Mouse (Mus musculus): ENCODE measurements around the gene 4930512M02Rik.
"Not testable (repeated sequence)": the region's sequence is repeated elsewhere in the genome, so short reads cannot be mapped to it uniquely, and the experiment has no call there.

Gene 4930512M02Rik

DNA sequence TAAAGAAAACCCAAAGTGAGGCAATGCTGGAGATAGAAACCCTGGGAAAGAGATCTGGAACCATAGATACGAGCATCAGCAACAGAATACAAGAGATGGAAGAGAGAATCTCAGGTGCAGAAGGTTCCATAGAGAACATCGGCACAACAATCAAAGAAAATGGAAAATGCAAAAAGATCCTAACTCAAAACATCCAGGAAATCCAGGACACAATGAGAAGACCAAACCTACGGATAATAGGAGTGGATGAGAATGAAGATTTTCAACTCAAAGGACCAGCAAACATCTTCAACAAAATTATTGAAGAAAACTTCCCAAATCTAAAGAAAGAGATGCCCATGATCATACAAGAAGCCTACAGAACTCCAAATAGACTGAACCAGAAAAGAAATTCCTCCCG, at the start of gene 4930512M02Rik:
Gene 4930512M02Rik, minus strand, starts transcription at position 101 of the 400 bp plus-strand sequence.
- DNase-seq, result not testable (repeated sequence)

DNA sequence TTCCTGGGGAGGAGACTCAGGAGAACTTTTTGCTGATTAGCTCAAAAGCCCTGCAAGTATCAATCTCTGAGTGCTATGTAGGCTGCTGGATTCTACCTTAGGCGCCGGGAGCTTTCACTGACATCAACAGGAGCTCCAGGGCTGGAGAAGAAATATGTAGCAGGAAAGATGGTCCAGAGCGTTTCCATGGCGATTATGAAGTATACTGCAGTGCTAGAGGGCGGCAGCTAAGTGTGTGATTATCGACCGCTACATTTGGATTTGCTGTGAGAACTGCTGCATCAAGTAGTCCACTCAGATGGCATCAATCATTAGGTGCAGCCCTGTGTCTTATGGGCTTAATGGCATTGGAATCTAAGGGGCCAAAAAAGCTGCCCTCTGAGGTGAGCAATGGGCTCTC, 49.5 kb upstream of the 4930512M02Rik start:
- DNase-seq, result no peak

DNA sequence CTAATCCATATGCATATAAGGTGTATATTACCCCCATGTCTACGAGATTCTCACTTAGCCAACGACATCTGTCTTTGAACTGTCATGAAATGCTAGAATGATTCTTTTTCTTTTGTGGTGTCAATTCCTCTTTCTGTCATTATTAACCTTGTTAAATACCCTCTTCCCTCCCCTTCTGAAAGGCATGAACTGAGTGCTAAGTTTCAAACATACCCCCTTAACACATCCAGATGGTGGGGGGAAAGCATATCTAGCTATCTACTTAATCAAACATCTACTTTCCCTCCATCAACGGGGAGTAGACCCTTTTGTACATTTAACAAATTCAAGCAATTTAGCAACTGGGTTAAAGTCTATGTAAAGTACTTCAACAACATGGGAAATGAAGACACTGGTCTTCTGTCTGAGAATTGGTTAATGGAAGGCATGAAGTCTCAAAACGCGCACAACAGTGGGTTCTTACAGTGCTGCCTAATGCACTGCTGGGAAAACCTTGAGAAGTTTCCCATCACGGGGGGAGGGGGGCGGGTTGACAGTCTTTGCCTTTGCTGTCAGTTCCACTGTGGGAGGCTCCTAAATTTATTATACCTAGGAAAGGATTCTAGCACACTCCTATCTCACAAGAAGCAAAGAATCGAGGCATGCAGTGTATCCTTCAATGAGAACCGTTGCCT, 48.6 kb upstream of the 4930512M02Rik start:
- no peak for DNase-seq

DNA sequence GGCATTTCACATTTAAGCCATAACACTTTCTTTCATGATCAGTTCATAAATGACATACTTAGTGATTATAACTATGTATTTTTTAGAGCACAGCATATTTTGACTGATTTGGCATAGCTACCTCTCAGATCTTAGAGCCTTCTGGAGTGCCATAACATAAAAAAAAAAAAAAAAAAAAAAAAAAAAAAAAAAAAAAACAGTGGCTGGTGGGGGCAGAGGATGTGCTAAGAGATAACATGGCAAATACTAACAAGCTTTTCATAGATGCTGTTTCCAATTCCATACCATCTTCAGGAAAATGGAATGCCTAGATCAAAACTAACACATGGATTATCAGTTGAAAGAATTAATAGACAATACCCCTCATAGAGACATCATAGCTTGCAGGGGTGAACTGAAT, 47.4 kb upstream of the 4930512M02Rik start:
- no peak for DNase-seq

DNA sequence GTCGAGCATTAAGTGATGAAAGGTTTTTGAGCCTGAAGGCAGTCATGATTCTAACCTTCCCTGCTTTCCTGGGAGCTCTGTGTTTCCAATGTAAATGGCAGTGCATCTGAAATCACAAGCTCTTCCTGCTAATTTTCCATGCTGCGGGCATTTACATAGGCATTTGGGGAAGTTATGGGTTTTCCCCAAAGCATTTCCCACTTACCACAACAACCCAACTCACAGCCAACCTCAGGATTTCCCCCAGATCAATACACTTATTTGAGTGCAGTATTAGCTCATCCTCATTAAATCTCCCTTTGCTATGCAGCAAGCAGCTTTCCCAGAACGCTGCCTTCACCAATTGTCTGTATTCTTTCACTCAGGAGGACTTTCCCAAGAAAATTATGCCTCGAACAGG, 45.3 kb upstream of the 4930512M02Rik start:
- no peak for DNase-seq

DNA sequence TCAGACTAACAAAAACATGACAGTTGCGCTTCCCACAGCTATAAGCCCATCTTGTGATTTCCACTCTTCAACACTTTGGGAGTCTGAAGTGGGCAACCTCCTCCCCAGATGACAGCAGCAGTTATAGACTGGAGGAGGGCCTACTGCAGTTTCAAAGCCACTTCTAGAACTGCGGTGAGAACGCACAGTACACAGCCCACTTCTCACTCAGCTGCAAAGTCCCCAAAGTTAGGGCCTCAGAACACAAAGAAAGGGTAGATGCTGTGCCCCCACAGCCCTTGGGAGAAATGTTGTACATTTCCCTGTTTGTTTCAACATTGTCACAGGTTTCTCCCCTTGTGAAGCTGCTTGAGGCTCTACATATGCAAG, 40.3 kb upstream of the 4930512M02Rik start:
- DNase-seq, result no peak

DNA sequence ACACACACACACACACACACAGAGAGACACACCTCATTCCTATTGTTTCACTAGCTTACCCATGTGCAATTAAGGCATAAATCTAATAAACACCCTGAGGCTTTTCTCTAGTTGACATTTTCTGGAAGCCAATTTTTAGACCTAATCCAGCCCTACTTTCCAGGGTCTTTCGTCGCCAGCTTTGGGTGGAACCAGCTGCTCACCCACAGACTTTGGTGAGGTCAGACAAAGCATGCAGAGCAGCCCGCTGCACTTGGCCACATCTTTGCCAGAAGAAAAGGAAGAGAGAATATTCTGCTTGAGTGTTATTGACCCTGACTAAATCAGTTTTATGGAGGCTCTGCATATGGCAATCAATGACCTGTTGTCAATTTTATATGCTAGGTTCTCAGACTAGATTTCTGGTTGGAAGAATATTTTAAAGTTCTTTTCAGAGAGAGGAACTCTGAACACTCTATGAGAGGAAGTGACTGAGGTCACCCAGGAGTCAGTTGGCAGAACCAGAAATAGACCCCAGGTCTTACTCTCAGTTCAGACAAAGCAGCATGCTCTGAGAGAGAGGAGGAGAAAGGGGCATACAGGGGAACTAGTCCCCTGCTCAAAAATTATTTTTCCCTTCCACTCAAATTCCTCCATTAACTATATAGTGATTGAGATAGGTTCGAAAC, 39.8 kb upstream of the 4930512M02Rik start:
- no peak for DNase-seq

DNA sequence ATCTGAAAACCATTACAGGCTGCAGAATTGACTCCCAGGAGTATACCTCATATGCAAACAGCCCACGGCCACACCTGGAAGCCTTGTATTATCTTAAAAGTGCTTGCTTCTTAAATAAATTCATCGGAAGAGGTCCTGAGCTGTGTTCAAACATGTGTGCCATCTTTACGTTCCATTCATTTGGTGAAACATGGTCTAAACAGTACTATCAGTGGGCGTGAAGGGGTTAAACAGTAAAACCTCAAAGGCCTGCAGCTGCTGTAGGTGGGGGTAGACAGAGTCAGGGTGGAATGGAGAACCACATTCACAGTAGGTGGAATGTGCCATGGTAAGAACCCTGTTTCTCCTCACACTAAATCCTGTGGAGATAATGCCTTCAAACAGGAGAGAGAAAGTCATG, 33.0 kb upstream of the 4930512M02Rik start:
- DNase-seq, result no peak

DNA sequence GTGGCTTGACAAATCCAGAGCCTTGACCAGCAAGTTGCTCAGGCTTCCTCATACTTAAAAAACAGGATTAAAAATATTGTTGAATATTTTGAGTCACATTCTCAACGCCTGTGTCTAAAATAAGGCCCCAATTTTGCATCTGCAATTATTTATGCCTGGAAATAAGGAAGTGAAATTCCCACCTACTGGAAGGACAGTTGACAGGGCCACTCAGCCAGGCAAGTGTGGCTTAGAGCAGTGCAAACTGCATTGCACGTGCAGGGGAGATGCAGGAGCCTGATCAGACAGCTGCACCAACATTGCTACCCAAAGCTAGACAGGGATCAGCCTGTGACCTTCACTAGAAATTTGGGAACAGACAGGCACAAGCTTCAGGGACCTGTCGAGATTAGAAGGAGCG, 31.2 kb upstream of the 4930512M02Rik start:
- no peak for DNase-seq

DNA sequence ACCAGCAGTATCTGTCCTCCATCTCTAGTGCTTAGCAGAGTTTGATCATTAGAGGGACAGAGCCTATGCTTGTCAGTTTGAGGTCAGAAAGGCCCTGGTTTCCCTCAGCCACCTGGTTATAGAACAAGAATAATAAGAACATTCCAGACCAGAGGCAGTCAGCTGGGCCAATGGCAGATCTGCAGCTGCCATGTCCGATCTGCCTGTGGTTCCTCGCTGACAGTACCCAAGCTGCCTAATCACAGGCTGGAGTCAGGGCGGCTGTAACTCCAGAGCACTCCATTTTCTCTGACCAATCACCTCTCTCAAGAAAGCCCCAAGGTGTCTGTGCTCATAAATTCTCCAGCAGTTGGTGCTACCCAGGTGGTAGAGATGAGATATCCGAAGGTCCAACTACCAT, 30.0 kb upstream of the 4930512M02Rik start:
- DNase-seq, result no peak

DNA sequence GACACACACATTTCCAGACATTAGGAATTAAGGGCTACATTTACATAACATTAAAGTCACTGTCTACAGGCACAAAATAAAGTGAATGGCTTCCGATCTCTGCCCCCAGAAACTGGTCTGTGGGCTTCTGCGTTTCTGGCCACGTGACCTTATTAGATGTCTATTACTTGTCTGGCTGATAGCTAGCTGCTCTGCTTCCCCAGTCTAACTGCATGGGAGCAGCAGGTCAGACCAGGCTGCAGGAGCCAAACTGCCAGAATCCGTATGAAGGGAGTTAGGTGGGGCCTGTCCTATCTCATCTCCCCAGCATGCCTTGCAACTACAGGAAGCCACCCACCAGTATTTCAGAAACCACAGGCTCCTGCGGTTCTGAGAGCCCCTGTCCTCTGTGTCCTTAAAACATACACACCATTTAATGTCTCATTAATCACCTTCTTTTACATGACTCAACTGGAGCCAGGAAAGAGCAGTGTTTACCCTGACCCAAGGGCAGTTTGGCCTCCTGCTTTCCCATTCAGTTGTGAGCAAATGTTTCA, 29.4 kb upstream of the 4930512M02Rik start:
- DNase-seq, result no peak

DNA sequence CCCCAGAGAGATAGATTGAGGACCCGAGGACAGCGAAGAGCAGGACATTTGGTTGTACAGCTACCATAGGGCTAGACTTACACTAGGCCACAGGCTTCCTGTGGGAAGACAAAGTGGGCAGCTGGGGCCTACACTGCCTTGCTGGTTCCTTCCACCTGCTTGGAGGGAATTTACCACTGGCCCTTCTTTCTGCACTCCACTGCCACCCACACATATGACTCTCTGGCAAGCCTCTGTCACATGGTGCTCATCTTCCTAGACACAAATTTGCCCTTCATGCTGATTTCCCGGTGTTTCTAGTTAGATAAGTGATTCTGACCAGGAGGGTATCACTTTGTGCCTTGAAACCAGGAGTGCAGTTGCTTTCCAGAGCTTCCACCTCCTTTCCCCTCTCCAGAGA, 28.8 kb upstream of the 4930512M02Rik start:
- DNase-seq, result no peak

DNA sequence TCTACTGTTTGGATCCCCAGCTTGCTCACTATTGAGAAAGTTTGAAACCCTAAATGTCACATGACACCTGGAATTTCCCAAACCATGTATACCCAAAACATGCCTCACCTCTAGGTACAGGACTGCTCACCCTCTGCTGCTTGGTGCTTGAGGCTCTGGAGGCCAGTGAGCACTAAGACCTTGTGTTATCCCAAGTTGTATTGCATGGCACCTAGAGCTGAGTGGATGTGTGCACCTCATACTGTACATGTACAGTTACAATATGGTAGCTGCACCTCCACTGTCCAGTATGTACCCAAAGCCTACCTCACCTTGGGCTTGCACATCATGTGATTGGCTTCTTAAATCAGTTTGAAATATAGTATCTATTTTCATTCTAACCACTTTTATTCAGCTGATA, 16.7 kb upstream of the 4930512M02Rik start:
- no peak for DNase-seq

DNA sequence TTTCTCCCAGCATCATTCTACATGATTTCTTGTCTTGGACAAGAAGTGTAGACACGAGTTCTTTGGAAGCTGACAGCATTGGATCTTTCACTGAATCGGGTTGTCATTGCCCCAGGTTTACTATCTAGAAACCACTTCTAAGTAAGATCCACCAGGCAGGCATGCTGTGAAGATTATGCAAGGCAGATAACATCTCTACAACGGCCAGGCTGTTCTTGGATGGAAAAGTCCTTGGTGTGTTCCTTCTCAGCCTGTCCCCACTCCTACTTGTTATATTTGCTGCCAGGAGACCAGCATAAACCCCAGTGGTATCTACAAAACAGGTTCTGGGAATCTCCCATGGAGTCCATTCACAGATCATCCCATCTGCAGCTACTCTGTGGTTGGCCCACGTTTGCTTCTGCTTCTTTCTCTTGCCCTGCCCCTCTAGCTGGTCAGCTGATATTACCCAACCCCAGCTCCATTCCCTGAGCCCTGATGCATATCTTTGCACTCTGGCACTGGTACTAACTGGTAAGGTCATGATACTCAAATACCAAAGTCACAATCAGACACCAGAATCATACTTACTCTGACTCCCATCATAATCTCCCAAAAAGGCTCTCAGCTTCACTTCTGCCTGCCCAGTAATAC, 3.4 kb downstream of the 4930512M02Rik start:
- DNase-seq, result no peak

DNA sequence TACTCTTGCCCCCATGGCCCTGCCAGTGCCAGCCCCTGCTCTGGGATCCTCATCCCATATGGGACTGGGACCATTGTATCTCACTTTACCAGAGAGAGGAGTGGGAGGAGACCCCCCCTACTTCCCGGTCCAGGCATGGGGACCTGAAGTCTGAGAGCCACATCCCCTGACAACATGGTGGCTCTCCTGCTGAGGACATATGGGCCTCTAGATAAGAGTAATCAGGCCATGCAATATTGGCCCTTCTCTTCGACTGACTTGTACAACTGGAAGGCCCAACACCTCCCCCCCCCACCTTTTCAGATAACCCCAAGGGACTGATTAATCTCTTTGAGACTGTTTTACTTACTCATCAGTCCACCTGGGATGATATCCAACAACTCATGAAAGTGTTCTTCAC, 18.4 kb downstream of the 4930512M02Rik start:
- no peak for DNase-seq

DNA sequence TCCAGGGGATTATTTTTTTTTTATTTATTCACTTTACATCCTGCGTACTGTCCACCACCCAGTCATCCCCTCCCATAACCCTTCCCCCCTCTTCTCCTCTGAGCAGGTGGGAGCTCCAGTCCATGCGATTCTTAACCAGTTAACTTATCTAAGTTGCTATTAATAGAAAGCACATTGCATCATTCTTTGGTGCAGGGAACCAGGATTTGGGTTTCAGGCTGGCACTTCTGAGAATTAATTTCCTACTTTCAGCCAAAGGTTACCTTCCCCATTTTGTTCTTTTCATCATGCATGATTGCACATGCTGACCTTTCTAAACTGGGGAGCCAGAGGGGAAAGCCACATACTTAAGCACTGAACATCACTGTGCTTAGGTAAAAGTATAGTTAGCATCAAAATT, 40.3 kb downstream of the 4930512M02Rik start:
- no peak for DNase-seq

DNA sequence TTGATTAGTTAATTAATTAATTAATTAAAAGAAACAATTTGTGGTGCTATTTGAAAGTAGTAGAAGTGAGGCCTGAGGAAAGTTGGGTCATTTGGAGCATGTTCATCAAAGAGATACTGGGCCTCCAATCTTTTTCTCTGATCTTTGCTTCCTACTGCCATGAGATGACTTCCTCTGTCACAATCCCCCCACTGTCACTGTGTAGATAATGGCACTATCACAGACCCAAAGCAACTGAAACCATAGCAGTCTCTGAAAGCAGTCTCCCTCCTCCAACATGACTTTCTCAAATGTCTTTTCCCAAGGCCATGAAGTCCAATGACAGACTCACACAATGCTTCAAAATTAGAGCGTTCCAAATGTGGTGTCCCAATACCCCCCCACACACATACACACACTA, 41.2 kb downstream of the 4930512M02Rik start:
- DNase-seq, result no peak

DNA sequence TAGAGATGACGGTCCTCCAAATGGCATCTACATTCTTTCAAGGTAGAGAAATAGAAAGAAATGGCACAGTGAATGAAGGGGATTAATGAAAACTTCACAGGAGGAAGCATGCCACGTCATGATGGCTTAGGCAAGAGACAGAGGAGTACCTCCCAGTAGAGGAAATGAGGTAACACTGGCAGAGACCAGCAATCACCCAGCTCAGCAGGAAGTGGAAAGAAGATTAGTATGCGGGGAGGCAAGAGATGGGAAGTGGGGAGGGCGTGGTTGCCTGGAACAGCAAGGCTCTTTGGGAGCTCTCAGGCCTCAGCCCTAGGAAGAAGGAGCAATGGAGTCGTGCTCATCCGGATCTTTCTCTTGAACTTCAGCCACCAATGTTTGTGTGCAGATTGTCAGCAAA, 53.9 kb downstream of the 4930512M02Rik start:
- no peak for DNase-seq

DNA sequence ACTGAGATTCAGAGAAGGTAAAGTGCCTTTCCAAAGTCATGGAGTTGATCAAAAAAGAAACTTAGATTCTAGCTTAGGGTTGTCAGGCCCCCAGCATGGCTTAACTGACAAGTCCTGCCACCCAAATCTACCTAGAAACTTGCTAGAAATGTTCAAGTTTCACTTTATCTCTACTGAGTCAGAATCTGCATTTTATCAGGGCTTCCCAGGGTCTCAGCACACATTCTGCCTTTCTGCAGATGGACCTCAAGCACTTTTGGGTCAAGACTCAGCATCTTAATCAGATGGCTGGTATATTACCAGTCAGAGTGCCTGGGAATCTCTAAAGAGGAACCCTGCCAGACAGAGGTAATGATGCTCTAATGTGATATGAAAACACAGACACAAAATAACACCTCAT, 56.9 kb downstream of the 4930512M02Rik start:
- no peak for DNase-seq

DNA sequence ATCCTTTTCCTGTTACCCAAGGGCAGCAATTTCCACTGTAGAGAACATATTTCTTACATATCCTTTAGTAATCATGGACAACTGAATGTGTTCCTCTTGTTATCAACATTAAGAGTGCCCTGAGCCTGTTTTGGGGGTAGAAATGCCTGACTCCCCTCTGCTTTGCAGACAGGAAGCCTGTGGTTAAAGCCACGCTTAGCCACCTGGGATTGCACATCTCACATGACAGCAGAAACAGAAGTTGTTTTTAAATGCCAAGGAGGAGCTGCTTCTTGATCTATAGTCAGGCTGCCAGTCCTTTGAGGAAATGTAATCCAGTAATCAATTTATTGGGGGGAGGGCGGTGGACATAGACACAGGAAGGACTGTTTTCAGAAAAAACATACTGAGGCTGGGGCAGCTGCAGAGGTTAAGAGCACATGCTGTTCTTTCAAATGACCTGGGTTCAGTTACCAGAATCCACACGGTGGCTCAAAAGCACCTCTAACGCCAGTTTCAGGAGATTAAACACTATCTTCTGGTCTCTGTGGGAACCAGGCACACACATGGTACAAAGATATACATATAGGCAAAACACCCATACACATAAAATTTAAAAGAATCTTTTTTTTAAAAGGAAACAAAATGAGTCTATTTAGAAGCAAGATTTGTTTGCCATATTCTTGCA, 58.0 kb downstream of the 4930512M02Rik start:
- no peak for DNase-seq

DNA sequence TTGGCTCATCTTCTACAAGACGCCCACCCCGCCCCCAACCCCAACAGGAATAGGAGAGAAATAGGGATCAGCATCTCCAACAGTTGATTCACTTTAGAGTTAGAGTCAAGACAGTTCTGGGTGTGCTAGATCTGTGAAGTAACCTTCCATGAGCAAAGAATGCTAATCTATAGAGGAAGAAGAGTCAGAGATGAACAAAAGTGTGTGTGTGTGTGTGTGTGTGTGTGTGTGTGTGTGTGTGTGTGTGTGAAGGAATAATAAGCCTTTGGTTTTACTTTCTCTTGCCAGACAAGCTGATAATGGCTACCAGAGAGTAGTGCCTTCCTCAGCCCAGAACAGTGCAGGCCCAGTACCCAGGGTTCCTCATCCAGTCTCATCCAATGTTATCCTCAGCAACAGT, 59.6 kb downstream of the 4930512M02Rik start:
- DNase-seq, result no peak

DNA sequence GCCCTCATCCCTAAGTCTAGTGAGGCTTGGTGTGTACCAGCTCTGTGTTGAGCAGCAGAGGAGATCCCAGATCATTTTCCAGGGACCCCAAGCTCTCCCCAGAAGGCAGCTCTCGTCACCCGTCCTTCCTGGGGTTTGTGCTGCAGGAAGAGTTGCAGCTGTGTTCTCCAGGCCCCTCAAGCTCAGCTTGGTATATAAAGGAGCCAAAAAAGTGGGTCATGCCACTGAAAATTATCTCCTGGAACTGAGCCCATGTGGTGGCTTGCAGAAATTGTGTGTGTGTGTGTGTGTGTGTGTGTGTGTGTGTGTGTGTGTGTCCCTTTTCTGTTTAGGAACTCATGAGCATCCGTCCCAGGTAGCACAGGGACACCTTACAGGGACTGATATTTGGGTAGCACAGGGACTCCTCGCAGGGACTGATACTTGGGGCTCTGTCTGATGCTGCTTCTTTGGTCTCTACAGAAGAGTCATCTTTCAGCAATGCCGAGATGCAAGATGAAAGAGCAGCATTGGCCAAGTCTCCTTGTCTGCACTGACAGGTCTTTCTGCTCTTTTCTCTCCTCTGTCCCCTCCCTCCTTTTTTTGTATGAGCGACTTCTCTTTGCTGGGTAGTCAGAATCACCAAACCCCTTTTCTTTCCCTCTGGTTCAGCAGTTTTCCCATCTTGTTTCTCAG, 62.4 kb downstream of the 4930512M02Rik start:
- no peak for DNase-seq
